Mouse (Mus musculus) erythroblast, embryonic 14.5 days (primary cell): Measurements from ENCODE around the gene Smtn. TPM values are rescaled to one million over a fixed set of nuclear protein-coding genes. Genes with fewer than 3 reads are reported as not detected.

Experiments used
- H3K27me3 ChIP-seq: 2 replicates; pipeline ENCODE4 v1.6.1; 2012; ENCODE audit warnings: inconsistent platforms; ENCODE audit not compliant: control insufficient read depth
- H3K36me3 ChIP-seq: 2 replicates; pipeline ENCODE4 v1.6.1; 2012; ENCODE audit warnings: mild to moderate bottlenecking, inconsistent platforms; ENCODE audit not compliant: control insufficient read depth
- H3K4me1 ChIP-seq: 2 replicates; pipeline ENCODE4 v1.6.1; 2012; ENCODE audit warnings: inconsistent platforms; ENCODE audit not compliant: control insufficient read depth
- H3K4me3 ChIP-seq: replicated peaks from 2 replicates; pipeline ENCODE3; 2012; ENCODE audit warnings: moderate library complexity, mild to moderate bottlenecking, inconsistent platforms
- H3K9me3 ChIP-seq: 2 replicates; pipeline ENCODE4 v1.6.1; 2012; ENCODE audit warnings: low read length, inconsistent platforms, mixed read lengths; ENCODE audit not compliant: control insufficient read depth
- GATA1 ChIP-seq: IDR thresholded peaks from 2 replicates; pipeline ENCODE4 v1.6.1; 2012; ENCODE audit warnings: low read length, inconsistent platforms, mixed read lengths
- TAL1 ChIP-seq: IDR thresholded peaks from 3 replicates; pipeline ENCODE4 v1.6.1; 2012; ENCODE audit warnings: low read length, inconsistent platforms, mixed read lengths
- polyA plus RNA-seq: library from polyadenylated mRNA; stranded (reverse); fragments of >175 nt; gene quantifications from 2 replicates; pipeline ENCODE4 v1.2.3, GENCODE M21; 2012

The Smtn gene
- polyA plus RNA-seq, 1 experiment: 0.65 TPM

GRCm38 (mm10) chr11:3554976-3555375 is 14.6 kb upstream of the Smtn start:
- TF ChIP-seq GATA1 (no peak), TAL1 (no peak)
- no peak overlapping the region for H3K4me3 ChIP-seq
- no peaks in the 10 kb centered on the region for H3K27me3 ChIP-seq
- no peaks in the 10 kb centered on the region for H3K9me3 ChIP-seq
- no peaks in the 10 kb centered on the region for H3K36me3 ChIP-seq
- H3K4me1 ChIP-seq: no peaks in the 10 kb centered on the region

DNA sequence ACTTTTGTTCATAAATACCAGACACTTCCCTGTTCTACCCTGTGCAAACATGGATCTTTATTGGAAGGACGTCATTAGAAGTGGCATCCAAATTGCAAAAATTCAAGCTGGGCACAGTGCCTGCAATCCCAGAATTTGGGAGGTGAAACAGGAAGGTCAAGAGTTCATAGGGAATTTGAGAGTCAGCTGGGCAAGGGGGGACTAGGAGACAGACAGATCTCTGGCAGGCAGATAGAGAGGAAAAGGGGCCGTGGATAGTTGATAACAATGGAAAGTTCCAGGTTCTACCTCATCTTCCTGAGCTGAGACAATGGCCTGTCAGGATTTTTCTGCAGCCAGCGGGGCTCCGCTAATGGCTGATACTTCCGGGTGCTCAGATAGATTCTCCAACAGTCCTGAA is 9.4 kb upstream of the Smtn start:
- Histone ChIP-seq H3K4me3 (no peak overlapping the region), H3K9me3 (peaks cover under 1% of the 10 kb centered on the region; the same call in 1 of the 2 replicates), H3K36me3 (no peaks in the 10 kb centered on the region), H3K4me1 (no peaks in the 10 kb centered on the region), H3K27me3 (no peaks in the 10 kb centered on the region)
- TF ChIP-seq TAL1: no peak
- TF ChIP-seq GATA1: no peak

DNA sequence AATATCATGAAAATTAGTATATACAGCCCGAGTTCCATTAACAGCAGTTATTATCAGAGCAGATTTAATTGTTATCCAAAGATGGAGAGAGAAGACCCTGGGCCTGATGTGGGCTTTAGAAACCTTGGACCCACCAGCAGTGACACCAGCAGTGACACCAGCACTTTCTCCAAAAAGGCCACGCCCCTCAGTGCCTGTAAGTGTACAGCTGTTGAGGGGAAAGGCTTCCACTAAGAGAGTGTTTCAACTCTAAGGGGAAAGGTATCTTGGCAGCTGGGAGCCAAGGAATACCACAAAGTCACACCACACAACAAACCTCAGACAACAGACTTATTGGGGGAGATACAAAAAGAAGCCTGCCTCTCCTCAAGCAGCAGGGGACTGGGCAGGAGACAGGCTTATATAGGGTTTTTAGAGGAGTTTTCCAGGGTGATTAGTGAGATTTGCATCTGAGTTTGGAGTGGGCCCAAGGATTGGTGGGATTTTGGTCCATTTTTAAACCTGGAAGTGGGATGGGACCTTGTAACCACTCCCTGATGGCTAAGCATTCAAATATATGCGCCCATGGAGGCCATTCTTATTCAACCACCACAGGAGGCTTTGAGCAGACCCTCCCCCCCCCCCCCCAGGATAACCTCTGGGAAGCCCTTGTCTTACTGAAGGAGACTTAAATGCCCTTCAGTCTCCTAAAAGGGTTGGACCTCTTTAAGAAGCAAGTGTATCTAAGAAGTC is 8.3 kb upstream of the Smtn start:
- no peak for TF ChIP-seq TAL1
- TF ChIP-seq GATA1: no peak
- no peaks in the 10 kb centered on the region for H3K4me1 ChIP-seq
- no peak overlapping the region for H3K4me3 ChIP-seq
- H3K36me3 ChIP-seq: no peaks in the 10 kb centered on the region
- no peaks in the 10 kb centered on the region for H3K27me3 ChIP-seq
- peaks cover 7% of the 10 kb centered on the region; the same call in 1 of the 2 replicates for H3K9me3 ChIP-seq

DNA sequence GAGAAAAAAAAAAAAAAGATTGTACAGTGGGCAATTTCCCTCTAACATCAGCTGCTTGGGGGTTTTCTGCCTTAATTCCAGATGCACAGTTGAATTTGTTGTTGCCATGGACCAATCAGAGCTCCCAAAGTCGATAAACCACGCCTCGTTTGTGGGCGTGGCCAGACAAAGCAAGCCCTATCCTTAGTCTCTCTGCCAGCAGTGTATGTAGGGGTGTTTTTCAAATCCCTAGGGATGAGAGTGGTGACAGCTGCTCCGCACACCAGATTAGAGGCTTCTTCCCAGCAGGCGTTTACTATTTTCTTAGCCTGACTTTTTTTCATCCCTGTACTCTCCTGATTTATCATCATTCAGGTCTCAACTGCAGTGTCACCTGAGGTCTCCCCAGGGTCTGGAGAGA is 7.6 kb upstream of the Smtn start:
- H3K27me3 ChIP-seq: no peaks in the 10 kb centered on the region
- peaks cover 7% of the 10 kb centered on the region; the same call in 1 of the 2 replicates for H3K9me3 ChIP-seq
- no peaks in the 10 kb centered on the region for H3K36me3 ChIP-seq
- H3K4me1 ChIP-seq: no peaks in the 10 kb centered on the region
- TF ChIP-seq TAL1 (no peak), GATA1 (no peak)
- no peak overlapping the region for H3K4me3 ChIP-seq

DNA sequence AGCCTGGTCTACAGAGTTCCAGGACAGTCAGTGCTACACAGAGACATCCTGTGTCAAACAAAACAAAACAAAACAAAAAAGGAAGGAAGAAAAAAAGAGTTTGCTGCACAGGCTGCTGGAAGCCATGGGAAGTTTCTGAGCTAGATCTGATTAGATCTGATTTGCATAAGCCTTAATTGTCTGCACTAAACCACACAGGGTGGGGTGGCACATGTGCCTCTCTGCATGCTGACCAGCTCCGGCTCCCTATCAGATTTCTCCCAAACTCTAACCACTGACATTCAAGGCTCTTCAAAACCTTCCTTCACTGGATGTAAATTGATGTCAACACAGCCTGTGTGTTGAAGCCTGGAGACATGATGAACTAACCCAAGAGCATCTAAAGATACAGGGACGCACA is 6.6 kb upstream of the Smtn start:
- Histone ChIP-seq H3K4me1 (no peaks in the 10 kb centered on the region), H3K27me3 (no peaks in the 10 kb centered on the region), H3K9me3 (peaks cover 7% of the 10 kb centered on the region; the same call in 1 of the 2 replicates), H3K4me3 (no peak overlapping the region), H3K36me3 (no peaks in the 10 kb centered on the region)
- TF ChIP-seq TAL1 (no peak), GATA1 (no peak)

DNA sequence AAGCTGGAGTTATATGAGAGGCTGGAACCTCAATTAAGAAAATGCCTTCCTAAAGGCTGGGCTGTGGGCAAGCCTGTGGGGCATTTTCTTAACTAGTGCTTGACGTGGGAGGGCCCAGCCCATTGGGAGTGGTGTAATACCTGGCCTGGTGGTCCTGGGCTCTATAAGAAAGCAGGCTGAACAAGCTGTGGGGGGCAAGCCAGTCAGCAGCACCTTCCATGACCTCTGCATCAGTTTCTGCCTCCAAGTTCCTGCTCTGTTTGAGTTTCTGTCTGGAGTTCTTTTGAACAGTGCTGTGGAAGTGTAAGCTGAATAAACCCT is 5.8 kb upstream of the Smtn start:
- Histone ChIP-seq H3K9me3 (peaks cover 7% of the 10 kb centered on the region; the same call in 1 of the 2 replicates), H3K27me3 (no peaks in the 10 kb centered on the region), H3K36me3 (no peaks in the 10 kb centered on the region), H3K4me1 (no peaks in the 10 kb centered on the region), H3K4me3 (no peak overlapping the region)
- TF ChIP-seq TAL1: no peak
- no peak for TF ChIP-seq GATA1

GRCm38 (mm10) chr11:3545531-3546241 is 5.3 kb upstream of the Smtn start:
- Histone ChIP-seq H3K4me3 (no peak overlapping the region), H3K36me3 (no peaks in the 10 kb centered on the region), H3K9me3 (peaks cover 7% of the 10 kb centered on the region; the same call in 1 of the 2 replicates), H3K4me1 (no peaks in the 10 kb centered on the region), H3K27me3 (no peaks in the 10 kb centered on the region)
- TF ChIP-seq GATA1 (no peak), TAL1 (no peak)

- Histone ChIP-seq H3K36me3 (no peaks in the 10 kb centered on the region), H3K27me3 (no peaks in the 10 kb centered on the region), H3K4me1 (peaks cover 6% of the 10 kb centered on the region), H3K4me3 (no peak overlapping the region), H3K9me3 (peaks cover 7% of the 10 kb centered on the region; the same call in 1 of the 2 replicates)
- TF ChIP-seq GATA1 (no peak), TAL1 (no peak)
These were observed 4.0 kb upstream of the Smtn start for GRCm38 (mm10) chr11:3544409-3544808.

DNA sequence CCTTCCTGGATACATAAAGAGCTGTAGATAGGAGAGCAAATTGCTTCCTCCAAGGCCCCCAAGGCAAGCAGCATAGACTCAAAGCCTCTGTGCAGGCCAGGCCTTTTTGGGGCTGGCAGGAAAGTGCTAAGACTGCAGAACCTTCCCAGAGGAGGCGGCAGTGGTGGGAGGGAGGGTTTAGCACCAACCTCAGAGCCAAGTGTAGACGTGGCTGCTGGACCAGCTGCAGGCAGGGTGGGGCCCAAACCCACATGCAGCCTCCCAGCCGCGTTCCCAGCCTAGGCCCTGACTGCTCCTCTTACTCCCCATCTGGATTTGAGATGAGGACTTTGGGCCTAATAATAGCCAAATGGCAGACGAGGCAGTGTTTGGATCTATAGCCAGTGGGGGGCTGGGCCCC is 2.6 kb upstream of the Smtn start:
- Histone ChIP-seq H3K9me3 (peaks cover 7% of the 10 kb centered on the region; the same call in 1 of the 2 replicates), H3K27me3 (no peaks in the 10 kb centered on the region), H3K4me3 (no peak overlapping the region), H3K36me3 (no peaks in the 10 kb centered on the region), H3K4me1 (peaks cover 20% of the 10 kb centered on the region)
- TF ChIP-seq GATA1 (no peak), TAL1 (no peak)
